Mouse (Mus musculus) olfactory bulb, adult 2 months (tissue): ENCODE data around the gene Zfp523. TPM values are rescaled to one million over a fixed set of nuclear protein-coding genes. Genes with fewer than 3 reads are reported as not detected.
A peak's percentile ranks its signal among the peaks of the same experiment; 100 is the strongest.
"Not testable (repeated sequence)": the region's sequence is repeated elsewhere in the genome, so short reads cannot be mapped to it uniquely, and the experiment has no call there.

Source experiments
- H3K27ac ChIP-seq: fragments of 200-500 bp; 2 replicates; pipeline ENCODE4 v1.5.1; 2012; ENCODE audit warnings: low read depth, low read length; ENCODE audit not compliant: insufficient read depth
- H3K4me1 ChIP-seq: fragments of 200-500 bp; 2 replicates; pipeline ENCODE4 v1.6.1; 2012; ENCODE audit warnings: low read length; ENCODE audit not compliant: control insufficient read depth, insufficient read depth
- H3K4me3 ChIP-seq: fragments of 200-500 bp; 2 replicates; pipeline ENCODE4 v1.5.1; 2012; ENCODE audit warnings: mild to moderate bottlenecking, low read depth, low read length, moderate library complexity; ENCODE audit not compliant: insufficient read depth
- CTCF ChIP-seq: fragments of 200-500 bp; IDR thresholded peaks from 2 replicates; pipeline ENCODE4 v1.5.1; 2012; ENCODE audit warnings: low read depth, mild to moderate bottlenecking, low read length, moderate library complexity; ENCODE audit not compliant: insufficient read depth
- POLR2A ChIP-seq: fragments of 200-500 bp; IDR thresholded peaks from 2 replicates; pipeline ENCODE4 v1.6.1; 2012; ENCODE audit warnings: mild to moderate bottlenecking, low read depth, low read length, moderate library complexity; ENCODE audit not compliant: insufficient read depth
- WGBS: fragments of 180-500 bp; shearing (Covaris S2); methylation state at CpG from one replicate; pipeline ENCODE4 v1.1.7; 2018; 5-methylcytosine and 5-hydroxymethylcytosine counted together
- polyA plus RNA-seq: library from polyadenylated mRNA; stranded (reverse); fragments of >200 nt; gene quantifications from 2 replicates; pipeline ENCODE4 v1.2.4, GENCODE M21; 2012; ENCODE audit warnings: low replicate concordance; ENCODE audit not compliant: missing spikeins, insufficient read depth, insufficient read length

Zfp523 gene
- polyA plus RNA-seq, 1 experiment, result not detected

DNA sequence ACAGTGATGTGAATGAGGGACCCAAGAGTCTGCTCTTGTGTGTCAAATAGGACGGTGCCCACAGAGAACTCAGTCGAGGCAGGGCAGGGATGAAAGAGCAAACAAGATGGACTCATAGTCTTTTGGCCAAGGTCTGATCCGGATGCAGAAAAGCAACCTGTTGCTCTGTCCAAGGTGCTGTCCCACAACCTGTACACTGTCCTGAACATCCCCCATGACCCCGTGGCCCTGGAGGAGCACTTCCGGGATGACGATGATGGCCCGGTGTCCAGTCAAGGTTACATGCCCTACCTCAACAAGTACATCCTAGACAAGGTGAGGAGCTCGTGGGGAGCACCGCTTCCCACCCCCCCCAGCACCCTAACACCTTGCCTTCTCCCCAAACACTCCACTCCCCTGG is 39.9 kb downstream of the Zfp523 start:
- WGBS, result 88% methylated on average over 9 of the region's 9 CpGs
- TF ChIP-seq POLR2A (no peak), CTCF (no peak)
- H3K27ac ChIP-seq, result no peak overlapping the region
- no peak overlapping the region for H3K4me3 ChIP-seq
- peaks cover 27% of the 10 kb centered on the region for H3K4me1 ChIP-seq

DNA sequence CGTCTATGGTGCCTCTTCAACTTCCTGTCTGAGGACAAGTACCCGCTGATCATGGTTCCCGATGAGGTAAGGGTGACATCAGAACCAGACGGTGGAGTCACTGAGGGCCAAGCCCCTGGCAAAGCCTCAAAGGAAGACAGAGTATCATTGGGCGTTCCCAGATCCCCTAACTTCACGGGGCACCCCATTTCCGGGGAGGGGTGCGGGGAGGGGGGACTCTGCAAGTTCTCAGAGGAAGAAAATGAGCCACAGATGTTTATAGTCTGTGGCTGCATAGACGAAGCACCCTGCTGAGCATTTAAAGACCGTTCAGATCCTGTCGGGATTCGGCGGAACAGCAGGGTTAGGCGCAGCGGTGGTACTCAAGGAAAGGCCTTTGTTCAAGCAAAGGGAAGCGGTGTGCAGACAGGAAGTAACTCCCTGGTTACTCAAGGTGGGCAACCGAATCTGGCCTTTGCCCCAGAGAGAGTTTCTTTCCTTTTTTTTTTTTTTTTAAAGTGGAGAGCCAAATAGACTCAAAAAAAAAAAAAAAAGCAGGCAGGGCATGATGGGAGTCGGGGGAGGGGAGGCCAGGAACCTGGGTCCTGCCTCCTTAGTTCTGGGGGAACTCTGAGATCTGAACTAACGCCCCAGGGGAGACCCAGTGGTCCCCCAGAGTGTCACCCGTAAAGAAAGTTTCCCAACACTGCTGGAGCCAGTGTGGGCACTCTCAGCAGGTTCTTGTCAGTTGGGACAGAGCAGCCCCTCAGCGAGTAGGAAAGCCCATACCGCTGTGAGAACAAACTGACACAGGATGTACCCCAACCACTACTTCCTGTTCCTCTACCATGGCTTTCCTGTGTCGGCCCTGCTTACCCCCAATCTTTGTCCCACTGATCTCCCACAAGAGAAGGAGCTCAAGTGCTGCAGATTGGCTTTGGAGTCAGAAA is 41.1 kb downstream of the Zfp523 start:
- peak overlapping the region; percentile 25; the same call in 1 of the 2 replicates for H3K27ac ChIP-seq
- WGBS, result 29% methylated on average over 23 of the region's 23 CpGs

GRCm38 (mm10) chr17:28222463-28222862 is 45.5 kb downstream of the Zfp523 start:
- not testable (repeated sequence) for H3K4me3 ChIP-seq
- H3K4me1 ChIP-seq, result peaks cover 23% of the 10 kb centered on the region
- WGBS, result 95% methylated on average over 10 of the region's 10 CpGs

More for the DNA sequence above, 41.1 kb downstream of the Zfp523 start:
- H3K4me3 ChIP-seq, result no peak overlapping the region
- TF ChIP-seq POLR2A, result no peak
- TF ChIP-seq CTCF, result no peak
- H3K4me1 ChIP-seq, result peaks cover 17% of the 10 kb centered on the region

DNA sequence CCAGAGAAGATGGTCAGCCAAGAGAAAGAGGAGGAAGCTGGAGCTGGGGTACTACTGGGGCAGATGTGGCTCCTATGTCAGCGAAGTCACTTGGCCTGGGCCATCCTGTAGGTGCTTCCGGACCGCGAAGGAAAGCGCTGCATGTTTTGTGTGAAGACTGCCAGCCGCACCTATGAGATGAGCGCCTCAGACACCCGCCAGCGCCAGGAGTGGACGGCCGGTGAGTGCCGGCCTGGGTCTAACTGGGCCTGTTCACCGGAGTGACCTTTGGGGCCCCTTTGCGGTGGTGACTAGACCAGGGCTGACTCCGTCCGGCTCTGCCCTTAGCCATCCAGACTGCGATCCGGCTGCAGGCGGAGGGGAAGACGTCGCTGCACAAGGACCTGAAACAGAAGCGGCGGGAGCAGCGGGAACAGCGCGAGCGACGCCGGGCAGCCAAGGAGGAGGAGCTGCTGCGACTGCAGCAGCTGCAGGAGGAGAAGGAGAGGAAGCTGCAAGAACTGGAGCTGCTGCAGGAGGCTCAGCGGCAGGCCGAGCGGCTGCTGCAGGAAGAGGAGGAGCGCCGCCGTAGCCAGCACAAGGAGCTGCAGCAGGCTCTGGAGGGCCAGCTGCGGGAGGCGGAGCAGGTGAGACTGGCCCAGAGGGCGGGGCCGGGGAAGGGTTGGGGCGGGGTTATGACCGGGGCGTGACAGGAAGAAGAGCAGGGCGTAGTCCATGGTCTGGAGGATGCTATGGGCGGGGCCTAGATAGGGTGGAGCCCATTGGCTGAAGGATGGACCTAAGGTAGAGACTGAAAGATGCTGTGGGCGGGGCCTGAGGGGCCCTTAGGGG is 46.8 kb downstream of the Zfp523 start:
- no peak for TF ChIP-seq CTCF
- TF ChIP-seq POLR2A, result no peak; the same call in 1 of the 2 replicates
- under 1% methylated on average over 46 of the region's 46 CpGs for WGBS

More at GRCm38 (mm10) chr17:28222463-28222862, 45.5 kb downstream of the Zfp523 start:
- not testable (repeated sequence) for H3K27ac ChIP-seq

GRCm38 (mm10) chr17:28224615-28225014 is 47.7 kb downstream of the Zfp523 start:
- Histone ChIP-seq H3K4me1 (peaks cover 13% of the 10 kb centered on the region), H3K27ac (no peak overlapping the region), H3K4me3 (no peak overlapping the region)
- TF ChIP-seq CTCF, result no peak
- 88% methylated on average over 10 of the region's 10 CpGs for WGBS

More for the DNA sequence above, 46.8 kb downstream of the Zfp523 start:
- H3K27ac ChIP-seq, result peak overlapping the region; percentile 74
- H3K4me3 ChIP-seq, result peak overlapping the region; percentile 61
- H3K4me1 ChIP-seq, result peaks cover 13% of the 10 kb centered on the region

DNA sequence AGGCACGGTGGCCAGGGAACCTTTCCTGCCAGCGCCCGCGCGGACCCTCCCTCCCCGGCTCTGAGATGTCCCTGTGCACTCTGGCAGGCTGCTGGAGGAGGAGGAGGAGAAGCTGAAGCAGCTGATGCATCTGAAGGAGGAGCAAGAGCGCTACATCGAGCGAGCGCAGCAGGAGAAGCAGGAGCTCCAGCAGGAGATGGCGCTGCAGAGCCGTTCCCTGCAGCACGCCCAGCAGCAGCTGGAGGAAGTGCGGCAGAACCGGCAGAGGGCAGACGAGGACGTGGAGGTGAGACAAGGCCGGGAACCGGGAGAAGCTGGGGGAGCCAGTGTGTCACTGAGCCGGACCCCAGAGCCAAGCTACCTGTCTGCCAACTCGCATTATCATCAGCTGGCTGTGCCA is 49.1 kb downstream of the Zfp523 start:
- Histone ChIP-seq H3K4me1 (peaks cover 13% of the 10 kb centered on the region), H3K27ac (peak overlapping the region; percentile 85), H3K4me3 (peak overlapping the region; percentile 61)
- TF ChIP-seq POLR2A (peak; percentile 49), CTCF (peak; percentile 98)
- 1% methylated on average over 21 of the region's 21 CpGs for WGBS

GRCm38 (mm10) chr17:28230486-28230885 is 53.6 kb downstream of the Zfp523 start:
- 90% methylated on average over 6 of the region's 6 CpGs for WGBS

DNA sequence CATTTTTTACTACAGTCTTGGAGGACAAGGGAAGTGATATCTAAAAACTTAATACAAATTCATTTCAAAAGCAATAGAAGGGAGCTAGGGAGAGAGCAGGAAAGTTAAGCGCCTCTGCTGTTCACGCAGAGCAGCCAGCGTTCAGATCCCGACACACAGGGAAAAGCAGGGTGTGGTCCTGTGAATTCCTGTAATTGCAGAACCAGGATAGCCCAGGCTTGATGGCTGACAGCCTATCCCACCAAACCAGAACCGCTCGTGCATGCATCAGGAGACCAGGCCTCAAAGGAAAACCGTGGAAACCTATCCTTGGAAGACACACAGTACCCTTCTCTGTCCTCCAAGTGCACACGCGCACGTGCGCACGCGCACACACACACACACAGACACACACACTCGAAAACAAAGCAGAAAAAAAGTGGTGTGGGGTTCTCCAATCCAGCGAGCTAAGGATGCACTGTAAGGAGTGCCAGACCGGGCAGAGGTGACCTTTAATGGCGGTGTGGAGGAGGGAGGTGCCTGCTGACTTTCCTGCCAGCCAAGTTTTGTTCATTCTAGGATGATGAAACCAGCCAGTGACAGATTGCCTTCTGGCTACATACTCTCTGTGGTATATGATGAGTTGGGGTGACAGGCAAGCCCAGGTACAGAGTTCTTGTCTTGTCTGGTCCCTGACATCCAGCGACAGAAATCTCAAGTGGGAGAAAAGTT is 54.3 kb downstream of the Zfp523 start:
- peaks cover 22% of the 10 kb centered on the region for H3K4me1 ChIP-seq
- H3K4me3 ChIP-seq, result no peak overlapping the region
- TF ChIP-seq POLR2A (no peak), CTCF (no peak)
- no peak overlapping the region for H3K27ac ChIP-seq
- 90% methylated on average over 18 of the region's 18 CpGs for WGBS

More at GRCm38 (mm10) chr17:28230486-28230885, 53.6 kb downstream of the Zfp523 start:
- H3K27ac ChIP-seq, result no peak overlapping the region
- TF ChIP-seq CTCF (no peak), POLR2A (no peak)
- H3K4me3 ChIP-seq, result no peak overlapping the region
- peaks cover 19% of the 10 kb centered on the region for H3K4me1 ChIP-seq
